Mouse (Mus musculus) erythroblast, adult 5-6 weeks (primary cell): ENCODE results near the gene Trim69. TPM values are rescaled to one million over a fixed set of nuclear protein-coding genes. Genes with fewer than 3 reads are reported as not detected.

Experiments
- ATAC-seq: replicated peaks from 2 replicates; pipeline ENCODE4 v1.8.0; 2016; ENCODE audit warnings: moderate number of reproducible peaks, mild to moderate bottlenecking, moderate TSS enrichment, inconsistent platforms; ENCODE audit not compliant: poor library complexity, low FRiP score, severe bottlenecking
- total RNA-seq, 2 experiments: library from RNA; stranded (forward) in 1 of 2; stranded (reverse) in 1 of 2; fragments of 150-400 nt in 1 of 2; fragments of 200-764, 138-1000 nt in 1 of 2; gene quantifications; 2 replicates each; pipeline versions ENCODE4 v1.2.3 to v1.2.4; 2015 to 2017; ENCODE audit warnings: low replicate concordance in 2 of 2

The Trim69 gene
- total RNA-seq, 2 experiments from 2014 or later = not detected

DNA sequence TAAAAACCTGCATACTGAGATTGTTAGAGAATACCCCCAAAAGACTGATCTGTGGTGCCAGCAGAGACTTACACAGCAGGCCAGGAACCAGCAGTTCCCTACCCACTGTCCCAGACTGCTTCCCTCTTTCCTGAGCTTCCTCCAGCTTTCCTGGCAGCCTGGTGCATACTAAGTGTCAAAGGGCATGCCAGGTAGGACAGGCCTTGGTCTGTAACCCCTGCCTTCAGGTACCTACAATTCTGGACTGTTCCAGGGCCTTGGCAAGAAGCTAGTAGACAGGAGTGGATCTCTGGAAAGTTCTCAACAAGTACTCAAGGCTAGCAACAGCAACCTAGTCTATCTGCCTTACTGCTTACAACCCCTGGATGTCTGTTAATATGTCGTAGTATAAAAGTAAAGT is 9.3 kb upstream of the Trim69 start:
- ATAC-seq = no peak

- no peak for ATAC-seq
Observed at GRCm38 (mm10) chr2:122152850-122153249, 7.7 kb upstream of the Trim69 start.

DNA sequence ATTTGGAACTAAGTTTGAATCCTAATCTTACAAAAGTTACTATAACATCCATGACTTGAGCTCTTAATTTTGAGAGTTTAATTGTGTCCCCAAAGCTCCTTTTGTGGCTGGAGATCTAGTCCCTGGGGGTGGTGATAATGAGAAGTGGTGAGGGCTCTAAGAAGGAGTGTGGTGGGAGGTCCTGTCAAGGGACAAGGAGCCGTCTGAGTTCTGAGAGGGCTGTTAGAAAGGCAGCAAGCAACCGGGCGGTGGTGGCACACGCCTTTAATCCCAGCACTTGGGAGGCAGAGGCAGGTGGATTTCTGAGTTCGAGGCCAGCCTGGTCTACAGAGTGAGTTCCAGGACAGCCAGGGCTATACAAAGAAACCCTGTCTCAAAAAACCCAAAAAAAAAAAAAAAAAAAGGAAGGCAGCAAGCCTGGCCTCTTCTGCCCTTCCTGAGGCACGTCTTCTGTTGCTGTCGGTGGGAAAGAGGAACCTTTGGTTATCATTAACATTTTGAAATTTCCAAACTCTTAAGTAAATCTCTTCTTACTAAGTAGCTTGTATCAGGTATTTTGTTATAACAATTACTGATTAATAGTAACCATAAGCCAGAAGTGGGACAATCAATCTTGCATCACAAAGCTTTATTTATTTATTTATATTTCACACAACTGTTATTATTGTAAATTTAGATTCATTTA is 6.7 kb upstream of the Trim69 start:
- no peak for ATAC-seq

DNA sequence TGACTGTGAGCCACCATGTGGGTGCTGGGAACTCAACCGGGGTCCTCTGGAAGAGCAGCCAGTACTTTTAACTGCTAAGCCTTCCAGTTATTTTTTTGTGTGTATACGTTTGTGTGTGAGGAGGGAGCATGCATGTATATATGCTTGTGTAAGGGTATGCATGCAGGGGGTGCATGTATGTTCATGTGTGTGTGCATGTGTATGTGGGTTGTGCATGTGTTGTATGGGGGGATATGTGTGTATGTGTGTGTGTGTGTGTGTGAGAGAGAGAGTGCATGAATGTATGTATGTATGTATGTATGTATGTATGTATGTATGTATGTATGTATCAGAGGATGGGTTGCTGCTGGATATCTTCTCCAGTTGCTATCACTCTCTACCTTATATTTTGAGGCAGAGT is 6.0 kb upstream of the Trim69 start:
- no peak for ATAC-seq

DNA sequence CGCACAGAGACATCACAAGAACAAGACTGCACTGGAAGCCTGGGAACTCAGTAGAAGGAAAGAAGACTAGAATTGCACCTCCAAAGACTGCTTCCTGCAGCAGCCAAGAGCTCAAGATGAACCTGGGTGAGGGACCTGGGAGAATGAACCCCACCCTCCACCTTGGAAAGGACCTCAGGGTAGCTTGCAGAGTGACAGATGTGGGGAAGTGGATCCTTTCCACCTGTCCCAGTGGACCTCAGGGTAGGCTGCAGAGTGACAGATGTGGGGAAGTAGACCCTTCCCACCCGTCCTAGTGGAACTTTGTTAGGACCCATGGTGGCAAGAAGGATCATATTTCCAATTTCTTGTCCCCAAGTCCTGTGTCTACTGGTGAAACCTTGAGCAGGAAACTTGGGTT is 5.2 kb upstream of the Trim69 start:
- ATAC-seq = no peak

DNA sequence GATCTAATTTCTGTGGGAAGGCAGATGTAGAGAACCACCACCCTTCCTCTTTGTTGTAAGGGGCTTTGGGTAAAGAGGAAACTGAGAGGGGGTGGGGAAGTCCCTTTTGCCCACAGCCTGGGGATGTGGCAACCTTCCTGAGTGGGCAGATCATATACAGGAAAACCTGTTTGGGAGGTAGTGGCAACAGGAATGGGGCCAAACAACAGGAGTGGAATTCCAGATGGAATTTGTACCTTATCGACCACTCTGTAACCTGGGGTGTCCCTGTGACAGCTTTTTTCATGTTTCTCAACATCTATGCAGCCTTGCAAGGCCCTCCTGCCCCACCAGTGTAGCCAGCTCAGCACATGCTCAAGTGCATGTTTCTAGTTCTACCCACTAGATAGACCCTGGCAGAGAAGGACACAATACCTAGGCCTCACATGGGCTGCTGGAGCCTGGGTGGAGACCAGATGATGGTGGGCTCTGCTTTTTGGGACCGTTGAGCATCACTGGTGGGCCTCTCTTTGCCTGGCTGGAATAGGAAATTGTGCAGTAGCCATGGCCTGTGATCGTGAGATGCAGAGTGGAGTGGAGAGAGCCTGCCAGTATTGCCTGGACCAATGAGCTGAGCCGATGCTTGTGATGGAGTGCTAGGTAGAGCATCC is 4.3 kb upstream of the Trim69 start:
- no peak for ATAC-seq

DNA sequence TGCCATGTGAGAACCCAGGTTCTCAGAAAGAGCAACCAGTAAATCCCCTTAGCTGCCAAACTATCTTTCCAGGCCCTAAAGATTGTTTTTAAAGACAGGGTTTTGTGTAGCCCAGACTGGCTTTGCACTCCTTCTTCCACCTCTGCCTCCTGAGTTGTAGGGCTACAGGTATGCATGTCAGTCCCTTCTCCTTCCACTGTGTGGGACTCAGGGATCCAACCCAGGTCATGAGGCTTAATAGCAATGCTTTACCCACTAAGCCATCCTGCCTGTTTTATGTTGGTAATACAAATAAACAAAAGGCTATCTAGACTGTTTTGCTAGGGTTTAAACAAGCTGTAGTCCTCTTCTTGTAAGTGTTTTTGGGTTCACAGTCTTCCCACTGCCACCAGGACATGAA is 2.9 kb upstream of the Trim69 start:
- no peak for ATAC-seq

GRCm38 (mm10) chr2:122158362-122158802 is 2.1 kb upstream of the Trim69 start:
- ATAC-seq = no peak

- ATAC-seq = no peak
Observed at GRCm38 (mm10) chr2:122159667-122160066, 833 bp upstream of the Trim69 start.

GRCm38 (mm10) chr2:122161542-122161941 is 1.0 kb downstream of the Trim69 start:
- no peak for ATAC-seq

- no peak for ATAC-seq
Observed at GRCm38 (mm10) chr2:122162529-122162928, 2.0 kb downstream of the Trim69 start.

DNA sequence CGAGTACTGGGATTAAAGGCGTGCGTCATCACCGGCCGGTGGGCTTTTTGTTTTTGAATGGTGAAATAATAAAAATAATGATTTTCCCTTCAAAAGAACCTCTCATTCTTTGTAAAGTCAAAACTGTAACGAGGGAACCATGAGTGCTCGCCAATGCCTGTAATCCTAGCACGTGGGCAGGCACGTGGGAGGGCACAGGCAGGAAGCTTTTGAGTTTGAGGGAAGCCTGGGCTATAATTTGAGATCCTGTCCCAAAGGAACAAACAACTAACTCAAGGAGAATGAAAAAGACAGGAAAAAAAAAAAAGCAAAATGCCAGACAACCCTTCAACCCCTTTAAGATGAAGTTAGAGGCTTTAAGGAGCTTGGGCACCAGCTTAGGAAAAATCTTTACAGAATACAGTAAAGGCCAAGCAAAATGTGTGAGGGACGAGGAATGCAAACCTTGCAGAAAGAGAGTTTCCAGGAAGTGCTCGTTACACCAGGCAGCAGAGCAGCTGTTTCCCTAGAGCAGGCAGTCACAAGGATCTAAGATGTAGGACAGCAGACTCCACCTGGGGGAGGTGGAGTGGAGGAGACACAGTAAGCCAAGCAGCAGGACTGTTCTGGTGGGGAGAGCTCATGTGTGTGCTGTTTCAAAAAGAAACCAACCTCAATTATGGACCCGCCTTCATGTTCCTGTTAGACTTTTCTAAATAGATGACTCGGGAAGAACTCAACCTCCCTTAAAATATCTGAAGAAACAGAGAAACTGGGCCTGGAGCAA is 3.1 kb downstream of the Trim69 start:
- no peak for ATAC-seq

DNA sequence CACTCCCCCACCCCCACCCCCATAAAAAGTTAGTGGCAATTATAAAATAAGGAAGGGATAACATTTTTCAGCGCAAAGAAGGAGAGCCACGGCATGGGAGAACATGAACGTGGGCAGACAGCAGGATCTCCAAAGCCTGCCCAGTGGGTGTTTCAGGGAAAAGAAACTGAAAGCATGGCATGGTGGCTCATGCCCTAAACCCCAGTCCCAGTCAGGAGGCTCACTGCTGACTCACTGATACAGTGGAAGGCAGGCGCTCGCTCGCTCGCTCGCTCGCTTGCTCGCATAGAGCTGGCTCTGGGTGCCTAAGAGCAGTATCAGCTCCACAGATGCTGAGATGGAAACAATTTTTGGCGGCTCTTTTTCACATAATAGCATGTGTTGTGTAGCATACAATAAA is 3.8 kb downstream of the Trim69 start:
- peak; percentile 74 for ATAC-seq

DNA sequence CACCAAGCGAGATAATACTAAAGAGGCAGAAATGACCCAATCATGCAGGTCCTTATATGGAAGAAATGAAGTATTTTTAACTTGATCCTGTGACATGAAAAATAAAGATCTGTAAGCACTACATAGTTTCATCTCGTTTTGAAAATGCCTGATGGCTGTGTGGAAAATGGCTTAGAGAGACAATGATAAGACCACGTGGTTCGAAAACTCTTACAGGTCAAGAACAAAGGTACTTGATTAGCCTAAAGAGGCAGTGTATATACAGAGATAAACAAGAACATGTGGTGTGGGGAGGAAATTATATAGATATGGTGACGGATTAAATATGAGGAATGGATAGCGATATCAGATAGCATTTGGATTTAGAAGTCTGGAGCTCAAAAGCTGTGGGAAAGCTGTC is 10.8 kb downstream of the Trim69 start:
- ATAC-seq = no peak

- ATAC-seq = no peak
Observed at GRCm38 (mm10) chr2:122172188-122172587, 11.7 kb downstream of the Trim69 start.

GRCm38 (mm10) chr2:122180051-122180822 is 19.7 kb downstream of the Trim69 start:
- ATAC-seq = no peak

GRCm38 (mm10) chr2:122185086-122185485 is 24.6 kb downstream of the Trim69 start:
- no peak for ATAC-seq

- ATAC-seq = no peak
Observed at GRCm38 (mm10) chr2:122186106-122186505, 25.6 kb downstream of the Trim69 start, which contains the start of the genes Patl2 and Terb2. TSS of gene Patl2 (minus strand) at chr2:122186189. TSS of gene Terb2 (plus strand) at chr2:122186272.

DNA sequence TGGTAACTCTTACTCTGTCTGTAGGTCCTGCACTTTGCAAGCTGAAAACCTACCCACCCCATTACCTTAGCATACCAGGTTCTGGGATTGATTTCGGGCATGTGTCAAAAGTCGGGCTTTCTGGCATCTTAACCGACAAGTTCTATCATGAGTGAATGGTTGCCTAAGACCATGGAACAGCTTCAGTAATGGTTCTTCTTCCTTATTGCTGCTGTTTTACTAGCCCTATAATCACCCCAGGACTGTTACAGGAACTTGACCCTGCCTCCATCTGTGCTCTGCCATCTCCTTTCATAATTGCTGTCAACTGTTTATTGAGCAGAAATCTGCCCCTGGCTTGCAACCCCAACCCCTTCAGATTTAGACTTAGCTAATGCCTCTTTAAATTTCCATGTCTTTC is 26.3 kb downstream of the Trim69 start:
- no peak for ATAC-seq

GRCm38 (mm10) chr2:122191849-122192248 is 31.3 kb downstream of the Trim69 start:
- ATAC-seq = no peak
